Mouse (Mus musculus): Measurements from ENCODE around the gene Cyfip2. TPM values are rescaled to one million over a fixed set of nuclear protein-coding genes. Genes with fewer than 3 reads are reported as not detected.

The Cyfip2 gene
- polyA plus RNA-seq, 1 experiment = 31.2 TPM

DNA sequence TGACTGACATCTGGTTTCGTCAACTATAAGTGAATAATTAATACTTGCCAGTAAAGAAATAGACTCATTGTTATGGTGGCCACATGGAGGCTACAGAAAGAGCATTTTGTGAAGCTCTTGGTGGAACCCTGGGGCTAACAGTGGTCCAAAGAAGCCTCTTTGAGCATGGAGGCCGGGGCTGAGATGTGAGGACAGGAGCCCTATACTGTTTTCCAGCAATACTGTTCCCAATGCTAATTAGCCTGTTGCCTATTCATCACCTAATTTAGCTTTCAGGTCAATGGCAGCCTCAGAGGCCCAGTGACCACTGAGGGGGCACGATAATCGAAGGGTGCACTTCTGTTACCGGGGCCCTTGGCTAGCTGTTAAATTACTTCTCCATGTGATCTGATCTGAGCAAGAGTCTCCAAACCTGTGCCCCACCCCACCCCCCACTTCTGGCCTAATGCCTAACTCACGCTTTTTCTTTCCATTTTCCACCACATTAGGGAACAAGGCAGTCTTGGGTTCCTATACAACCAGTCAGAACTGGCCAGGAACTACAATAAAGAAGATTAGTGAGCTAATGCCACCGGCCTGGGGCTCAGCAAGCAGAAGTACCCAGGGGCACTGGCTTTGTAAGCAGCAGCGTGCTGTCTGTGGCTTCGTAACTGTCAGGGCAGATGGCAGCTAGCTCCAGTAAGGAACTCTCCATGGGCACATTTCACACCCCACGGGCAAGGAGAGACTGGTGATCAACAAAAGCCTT, 2.7 kb downstream of the Cyfip2 start:
- TF ChIP-seq CTCF (IDR thresholded peaks at IDR 0.05; ENCODE audit: low read depth, low read length) = no peak
- no peak for TF ChIP-seq EP300 (IDR thresholded peaks at IDR 0.05; ENCODE audit: insufficient read depth, low read depth, low read length)
- TF ChIP-seq POLR2A (IDR thresholded peaks at IDR 0.05; ENCODE audit: insufficient read depth, low read length) = no peak
- H3K27me3 ChIP-seq (ENCODE audit: control insufficient read depth, insufficient read depth, low read length, poor library complexity, severe bottlenecking) = no peaks in the 10 kb centered on the region
- H3K9me3 ChIP-seq (replicated peaks; ENCODE audit: control insufficient read depth, insufficient read depth, low read length, poor library complexity, severe bottlenecking) = no peaks in the 10 kb centered on the region
- no peak overlapping the region for H3K4me3 ChIP-seq (ENCODE audit: low read depth, low read length)
- H3K9ac ChIP-seq (ENCODE audit: low read depth, poor library complexity, severe bottlenecking) = no peak overlapping the region
- no peaks in the 10 kb centered on the region for H3K36me3 ChIP-seq (ENCODE audit: control insufficient read depth, insufficient read depth, low read length, poor library complexity, severe bottlenecking)
- no peaks in the 10 kb centered on the region for H3K4me1 ChIP-seq (ENCODE audit: control insufficient read depth, insufficient read depth, low read length)
- no peak overlapping the region for H3K27ac ChIP-seq (ENCODE audit: insufficient read depth, low read length)

DNA sequence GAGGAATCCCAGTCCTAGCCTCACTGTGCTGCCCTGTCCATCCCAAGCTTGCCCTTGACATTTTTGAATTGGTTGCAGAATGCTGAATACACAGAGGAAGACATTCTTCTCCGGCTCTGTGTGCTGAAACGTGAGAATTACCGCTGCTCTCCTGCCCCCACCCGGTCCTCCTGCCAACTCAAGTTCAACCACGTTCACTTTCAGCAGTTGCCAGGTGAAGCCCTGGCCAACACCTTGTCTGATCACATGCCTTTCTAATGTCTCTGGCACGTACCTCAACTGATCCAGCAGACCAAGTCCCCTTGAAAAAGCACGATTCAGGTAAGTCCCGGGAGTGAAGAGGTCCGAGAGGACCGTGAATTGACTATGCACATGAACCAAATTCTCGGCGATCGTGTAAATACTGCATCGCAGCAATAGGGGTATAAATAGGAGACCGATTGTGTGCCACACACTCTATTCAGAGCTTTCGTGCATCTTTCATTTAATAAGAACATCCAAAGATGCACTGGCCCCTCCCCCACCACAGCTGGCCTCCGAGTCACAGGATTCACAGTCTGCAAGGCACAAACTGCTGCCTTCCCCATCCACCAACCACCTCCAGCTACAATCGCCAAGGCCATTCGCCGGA, 3.4 kb downstream of the Cyfip2 start:
- no peaks in the 10 kb centered on the region for H3K36me3 ChIP-seq (ENCODE audit: control insufficient read depth, insufficient read depth, low read length, poor library complexity, severe bottlenecking)
- H3K27ac ChIP-seq (ENCODE audit: insufficient read depth, low read length) = no peak overlapping the region
- H3K4me1 ChIP-seq (ENCODE audit: control insufficient read depth, insufficient read depth, low read length) = no peaks in the 10 kb centered on the region
- H3K4me3 ChIP-seq (ENCODE audit: low read depth, low read length) = no peak overlapping the region
- TF ChIP-seq POLR2A (IDR thresholded peaks at IDR 0.05; ENCODE audit: insufficient read depth, low read length) (no peak), EP300 (IDR thresholded peaks at IDR 0.05; ENCODE audit: insufficient read depth, low read depth, low read length) (no peak), CTCF (IDR thresholded peaks at IDR 0.05; ENCODE audit: low read depth, low read length) (no peak)
- no peaks in the 10 kb centered on the region for H3K9me3 ChIP-seq (replicated peaks; ENCODE audit: control insufficient read depth, insufficient read depth, low read length, poor library complexity, severe bottlenecking)
- no peaks in the 10 kb centered on the region for H3K27me3 ChIP-seq (ENCODE audit: control insufficient read depth, insufficient read depth, low read length, poor library complexity, severe bottlenecking)
- H3K9ac ChIP-seq (ENCODE audit: low read depth, poor library complexity, severe bottlenecking) = no peak overlapping the region

- H3K9me3 ChIP-seq (replicated peaks; ENCODE audit: control insufficient read depth, insufficient read depth, low read length, poor library complexity, severe bottlenecking) = no peaks in the 10 kb centered on the region
- no peaks in the 10 kb centered on the region for H3K36me3 ChIP-seq (ENCODE audit: control insufficient read depth, insufficient read depth, low read length, poor library complexity, severe bottlenecking)
- H3K4me1 ChIP-seq (ENCODE audit: control insufficient read depth, insufficient read depth, low read length) = no peaks in the 10 kb centered on the region
- no peak for TF ChIP-seq CTCF (IDR thresholded peaks at IDR 0.05; ENCODE audit: low read depth, low read length)
- TF ChIP-seq EP300 (IDR thresholded peaks at IDR 0.05; ENCODE audit: insufficient read depth, low read depth, low read length) = no peak
- TF ChIP-seq POLR2A (IDR thresholded peaks at IDR 0.05; ENCODE audit: insufficient read depth, low read length) = no peak
- H3K9ac ChIP-seq (ENCODE audit: low read depth, poor library complexity, severe bottlenecking) = no peak overlapping the region
- H3K27ac ChIP-seq (ENCODE audit: insufficient read depth, low read length) = no peak overlapping the region
- no peaks in the 10 kb centered on the region for H3K27me3 ChIP-seq (ENCODE audit: control insufficient read depth, insufficient read depth, low read length, poor library complexity, severe bottlenecking)
- H3K4me3 ChIP-seq (ENCODE audit: low read depth, low read length) = no peak overlapping the region
Measured at GRCm38 (mm10) chr11:46308271-46308974, 4.2 kb downstream of the Cyfip2 start.

- Histone ChIP-seq H3K9me3 (replicated peaks; ENCODE audit: control insufficient read depth, insufficient read depth, low read length, poor library complexity, severe bottlenecking) (no peaks in the 10 kb centered on the region), H3K9ac (ENCODE audit: low read depth, poor library complexity, severe bottlenecking) (no peak overlapping the region), H3K36me3 (ENCODE audit: control insufficient read depth, insufficient read depth, low read length, poor library complexity, severe bottlenecking) (no peaks in the 10 kb centered on the region), H3K4me1 (ENCODE audit: control insufficient read depth, insufficient read depth, low read length) (no peaks in the 10 kb centered on the region), H3K27me3 (ENCODE audit: control insufficient read depth, insufficient read depth, low read length, poor library complexity, severe bottlenecking) (no peaks in the 10 kb centered on the region), H3K4me3 (ENCODE audit: low read depth, low read length) (no peak overlapping the region), H3K27ac (ENCODE audit: insufficient read depth, low read length) (no peak overlapping the region)
- TF ChIP-seq EP300 (IDR thresholded peaks at IDR 0.05; ENCODE audit: insufficient read depth, low read depth, low read length) (no peak), POLR2A (IDR thresholded peaks at IDR 0.05; ENCODE audit: insufficient read depth, low read length) (no peak), CTCF (IDR thresholded peaks at IDR 0.05; ENCODE audit: low read depth, low read length) (no peak)
Measured at GRCm38 (mm10) chr11:46307768-46308167, 4.9 kb downstream of the Cyfip2 start.

DNA sequence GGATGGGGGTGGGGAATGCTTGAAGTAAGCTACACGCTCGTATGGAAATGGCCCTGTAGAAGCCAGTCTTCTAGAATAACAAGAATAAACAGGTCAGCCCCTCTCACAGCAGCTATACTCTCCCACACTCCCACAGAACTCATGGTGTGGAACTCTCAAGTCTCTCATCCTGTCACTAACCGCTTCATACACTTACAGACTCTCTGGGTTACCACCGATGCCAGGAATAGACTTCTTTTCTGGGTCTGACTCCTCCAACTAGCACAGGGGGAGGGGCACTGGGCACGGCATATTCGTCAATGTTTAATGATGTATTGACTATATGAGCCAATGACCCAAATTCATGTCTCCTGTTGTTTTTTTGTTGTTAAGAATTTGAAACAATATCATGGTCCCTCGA, 5.9 kb downstream of the Cyfip2 start:
- Histone ChIP-seq H3K9ac (ENCODE audit: low read depth, poor library complexity, severe bottlenecking) (no peak overlapping the region), H3K27me3 (ENCODE audit: control insufficient read depth, insufficient read depth, low read length, poor library complexity, severe bottlenecking) (no peaks in the 10 kb centered on the region), H3K9me3 (replicated peaks; ENCODE audit: control insufficient read depth, insufficient read depth, low read length, poor library complexity, severe bottlenecking) (no peaks in the 10 kb centered on the region), H3K4me1 (ENCODE audit: control insufficient read depth, insufficient read depth, low read length) (no peaks in the 10 kb centered on the region), H3K4me3 (ENCODE audit: low read depth, low read length) (no peak overlapping the region), H3K27ac (ENCODE audit: insufficient read depth, low read length) (no peak overlapping the region), H3K36me3 (ENCODE audit: control insufficient read depth, insufficient read depth, low read length, poor library complexity, severe bottlenecking) (no peaks in the 10 kb centered on the region)
- TF ChIP-seq EP300 (IDR thresholded peaks at IDR 0.05; ENCODE audit: insufficient read depth, low read depth, low read length) (no peak), CTCF (IDR thresholded peaks at IDR 0.05; ENCODE audit: low read depth, low read length) (no peak), POLR2A (IDR thresholded peaks at IDR 0.05; ENCODE audit: insufficient read depth, low read length) (no peak)
